Comparison of ENCODE assay signal across 9 mouse cellular contexts in genomic region chr11:119024260-119024659, GRCm38 (mm10). TPM values are rescaled to one million over a fixed set of nuclear protein-coding genes. Genes with fewer than 3 reads are reported as not detected.
DNase-seq lines count a peak whose midpoint lies in the region; ATAC-seq and TF ChIP-seq lines count a peak whose summit lies in the region.
"Had no signal": no experiment of that assay in that cellular context is flagged by ENCODE, and none has a peak within 500 bp of the region (broad histone marks: within the 10 kb centered on the region; RNA-seq: fewer than 3 reads in every experiment).

No protein-coding gene starts in this region.

- H3K4me2 ChIP-seq in hindbrain, embryonic 14.5 days (replicated peaks), result peak overlapping the region; percentile 91

- H3K79me2 ChIP-seq in MEL (ENCODE audit: control insufficient read depth, insufficient read depth, low read length, poor library complexity), result peaks cover 11% of the 10 kb centered on the region

- TF ChIP-seq RAD21 in MEL (IDR thresholded peaks at IDR 0.05; ENCODE audit: low read depth, low read length), result no peak

- peak overlapping the region; percentile 89 for H3K9ac ChIP-seq in MEL (ENCODE audit: control insufficient read depth, low read depth, low read length, poor library complexity, severe bottlenecking)
- peak overlapping the region; percentile 95 for H3K9ac ChIP-seq in hindbrain, embryonic 14.5 days

- peak overlapping the region; percentile 93 for H3K4me3 ChIP-seq in heart, embryonic 10.5 days
- peak overlapping the region; percentile 63 to 78; a peak in 3 of 4 replicates for H3K4me3 ChIP-seq in MEL (ENCODE audit: control insufficient read depth in 1 of 2, insufficient read depth in 1 of 2, low read depth in 2 of 2, low read length in 2 of 2)
- peak overlapping the region; percentile 90 for H3K4me3 ChIP-seq in hindbrain, embryonic 14.5 days (replicated peaks; ENCODE audit: low read length)

- no peak for TF ChIP-seq CTCF in MEL (IDR thresholded peaks at IDR 0.05 in 2 of 3, conservative IDR thresholded peaks at IDR 0.05 in 1 of 3; ENCODE audit: control insufficient read depth in 1 of 3, insufficient read depth in 1 of 3, low read depth in 2 of 3, low read length in 3 of 3, poor library complexity in 1 of 3, severe bottlenecking in 1 of 3)

- peak overlapping the region; percentile 97 for H3K27ac ChIP-seq in heart, embryonic 10.5 days
- H3K27ac ChIP-seq in MEL (ENCODE audit: control insufficient read depth, low read depth, low read length), result no peak overlapping the region
- H3K27ac ChIP-seq in hindbrain, embryonic 14.5 days, result peak overlapping the region; percentile 81; the same call in 1 of the 2 replicates

- ATAC-seq in hindbrain, embryonic 14.5 days (ENCODE audit: low FRiP score), result no peak
- ATAC-seq in megakaryocyte-erythroid progenitor cell, adult 5-6 weeks (replicated peaks; ENCODE audit: low FRiP score, low TSS enrichment, poor library complexity, severe bottlenecking), result 0 out of 2 replicates have a peak, but pooled peaks have one; percentile 4

- DNase-seq in heart, embryonic 10.5 days (ENCODE audit: low spot score), result no peak
- no peak for DNase-seq in heart, adult 9 months (ENCODE audit: low spot score in 2 of 2)
- DNase-seq in MEL (ENCODE audit: low read depth, low spot score), result peak; percentile 33
- DNase-seq in hindbrain, embryonic 14.5 days (ENCODE audit: low spot score), result no peak
- DNase-seq in frontal cortex, postnatal 14 days (ENCODE audit: low spot score in 2 of 2), result no peak
- no peak for DNase-seq in right cerebral cortex, postnatal 36 days (ENCODE audit: low spot score in 2 of 2)
- DNase-seq in spleen, adult 12 weeks (ENCODE audit: low spot score), result no peak

- no peak for TF ChIP-seq EP300 in MEL (IDR thresholded peaks at IDR 0.05; ENCODE audit: low read depth in 1 of 2, low read length in 2 of 2)

- no peak for TF ChIP-seq POLR2A in MEL (IDR thresholded peaks at IDR 0.05; ENCODE audit: control insufficient read depth in 1 of 2, insufficient read depth in 1 of 2, low read depth in 1 of 2, low read length in 2 of 2, poor library complexity in 1 of 2)

- H3K9me3 ChIP-seq in heart, embryonic 10.5 days, result no peaks in the 10 kb centered on the region
- H3K9me3 ChIP-seq in MEL (replicated peaks; ENCODE audit: insufficient read depth, low read length), result no peaks in the 10 kb centered on the region
- no peaks in the 10 kb centered on the region for H3K9me3 ChIP-seq in hindbrain, embryonic 14.5 days (ENCODE audit: control insufficient read depth, low read length)

- H3K4me1 ChIP-seq in heart, embryonic 10.5 days, result peaks cover 49% of the 10 kb centered on the region
- peaks cover 0 to 27% of the 10 kb centered on the region in 2 experiments; a peak in 2 of 4 replicates for H3K4me1 ChIP-seq in MEL (ENCODE audit: control insufficient read depth in 1 of 2, insufficient read depth in 2 of 2, low read length in 2 of 2)
- peaks cover 37% of the 10 kb centered on the region for H3K4me1 ChIP-seq in hindbrain, embryonic 14.5 days (replicated peaks; ENCODE audit: control insufficient read depth, insufficient read depth, low read length)

- peaks cover 26% of the 10 kb centered on the region for H3K27me3 ChIP-seq in heart, embryonic 10.5 days (ENCODE audit: insufficient read depth, poor library complexity, severe bottlenecking)
- H3K27me3 ChIP-seq in MEL (ENCODE audit: control insufficient read depth in 1 of 2, insufficient read depth in 2 of 2, low read length in 2 of 2), result no peaks in the 10 kb centered on the region
- peaks cover 6% of the 10 kb centered on the region; the same call in 1 of the 2 replicates for H3K27me3 ChIP-seq in hindbrain, embryonic 14.5 days (ENCODE audit: control insufficient read depth, insufficient read depth, low read length)

- 10% methylated on average over 7 of the region's 7 CpGs for WGBS in heart, embryonic 10.5 days
- 15% methylated on average over 7 of the region's 7 CpGs for WGBS in hindbrain, embryonic 14.5 days

- H3K36me3 ChIP-seq in heart, embryonic 10.5 days, result peaks cover 38% of the 10 kb centered on the region
- H3K36me3 ChIP-seq in MEL (ENCODE audit: control insufficient read depth in 1 of 2, insufficient read depth in 2 of 2, low read length in 2 of 2), result peaks cover 0 to 16% of the 10 kb centered on the region in 2 experiments; a peak in 2 of 4 replicates
- H3K36me3 ChIP-seq in hindbrain, embryonic 14.5 days (replicated peaks; ENCODE audit: control insufficient read depth, insufficient read depth), result peaks cover 31% of the 10 kb centered on the region

TF ChIP-seq in MEL, 35 proteins besides CTCF, POLR2A, EP300 and RAD21:
- no peak for TF ChIP-seq NRF1 (IDR thresholded peaks at IDR 0.05; ENCODE audit: insufficient read depth, low read depth, low read length, poor library complexity, severe bottlenecking)
- no peak for TF ChIP-seq CHD1 (IDR thresholded peaks at IDR 0.05; ENCODE audit: low read depth, low read length)
- TF ChIP-seq MYB (IDR thresholded peaks at IDR 0.05; ENCODE audit: low read depth, low read length), result no peak
- no peak for TF ChIP-seq MEF2A (IDR thresholded peaks at IDR 0.05; ENCODE audit: extremely low read depth, insufficient replicate concordance, low read depth, low read length, poor library complexity, severe bottlenecking)
- TF ChIP-seq ZNF384 (IDR thresholded peaks at IDR 0.05; ENCODE audit: low read depth, low read length), result no peak
- no peak for TF ChIP-seq MXI1 (IDR thresholded peaks at IDR 0.05; ENCODE audit: low read depth, low read length)
- no peak for TF ChIP-seq ZC3H11A (IDR thresholded peaks at IDR 0.05; ENCODE audit: low read depth, low read length)
- no peak for TF ChIP-seq MYC (IDR thresholded peaks at IDR 0.05; ENCODE audit: low read depth, low read length)
- TF ChIP-seq USF2 (IDR thresholded peaks at IDR 0.05; ENCODE audit: borderline replicate concordance in 1 of 2, insufficient read depth in 1 of 2, low read depth in 1 of 2, low read length in 2 of 2), result no peak
TF ChIP-seq in MEL: peak in this region for 0.

RNA-seq across cellular contexts. Expression of gene Cbx2, which starts 1.5 kb away (rescaled TPM):
- polyA plus RNA-seq in heart, embryonic 10.5 days (2016; fragmentation: Nextera tagmentation; extraction: Ambion mirVana), result 37.4 and 56.0 TPM in 2 replicates
- total RNA-seq in MEL (2012; rRNA removed), result 11.8 and 13.1 TPM in 2 replicates
- polyA plus RNA-seq in MEL (2012; ENCODE audit: insufficient read depth in 1 of 2, insufficient read length in 2 of 2, low read depth in 1 of 2, low replicate concordance in 2 of 2, missing spikeins in 1 of 2), result 10 to 100 TPM in 1 of 2 experiments, not detected in 1; 13.3 TPM
- 10.7 and 13.7 TPM in 2 replicates for polyA plus RNA-seq in hindbrain, embryonic 14.5 days (2014; fragmentation: Nextera tagmentation; extraction: Ambion mirVana)
- 9.7 and 10.4 TPM in 2 replicates for total RNA-seq in megakaryocyte-erythroid progenitor cell, adult 5-6 weeks (2014; fragmentation: Nextera tagmentation)
- total RNA-seq in megakaryocyte-erythroid progenitor cell, adult 5-6 weeks (2017), result 6.2 and 6.4 TPM in 2 replicates

RNA-seq across cellular contexts. Expression of gene Cbx8, which starts 16.5 kb away (rescaled TPM):
- polyA plus RNA-seq in heart, embryonic 10.5 days (2016; fragmentation: Nextera tagmentation; extraction: Ambion mirVana), result 9.1 and 9.7 TPM in 2 replicates
- total RNA-seq in MEL (2012; rRNA removed), result 5.3 and 5.7 TPM in 2 replicates
- 10 to 100 TPM in 1 of 2 experiments, not detected in 1; 11.3 TPM for polyA plus RNA-seq in MEL (2012; ENCODE audit: insufficient read depth in 1 of 2, insufficient read length in 2 of 2, low read depth in 1 of 2, low replicate concordance in 2 of 2, missing spikeins in 1 of 2)
- 8.5 and 9.8 TPM in 2 replicates for polyA plus RNA-seq in hindbrain, embryonic 14.5 days (2014; fragmentation: Nextera tagmentation; extraction: Ambion mirVana)
- total RNA-seq in megakaryocyte-erythroid progenitor cell, adult 5-6 weeks (2014; fragmentation: Nextera tagmentation), result 1.3 and 2.2 TPM in 2 replicates
- 0.70 and 1.2 TPM in 2 replicates for total RNA-seq in megakaryocyte-erythroid progenitor cell, adult 5-6 weeks (2017)

RNA-seq across cellular contexts. Expression of gene Enpp7, which starts 36.3 kb away (rescaled TPM):
- not detected in 2 replicates for polyA plus RNA-seq in heart, embryonic 10.5 days (2016; fragmentation: Nextera tagmentation; extraction: Ambion mirVana)
- total RNA-seq in MEL (2012; rRNA removed), result not detected in 2 replicates
- polyA plus RNA-seq in MEL (2012; ENCODE audit: insufficient read depth in 1 of 2, insufficient read length in 2 of 2, low read depth in 1 of 2, low replicate concordance in 2 of 2, missing spikeins in 1 of 2), result not detected
- polyA plus RNA-seq in hindbrain, embryonic 14.5 days (2014; fragmentation: Nextera tagmentation; extraction: Ambion mirVana), result not detected in 2 replicates
- total RNA-seq in megakaryocyte-erythroid progenitor cell, adult 5-6 weeks (2014; fragmentation: Nextera tagmentation), result not detected in 2 replicates
- total RNA-seq in megakaryocyte-erythroid progenitor cell, adult 5-6 weeks (2017), result not detected in 2 replicates
- polyA plus RNA-seq: cortical plate, adult 2 months had no signal
